Mouse (Mus musculus): ENCODE measurements around the gene Unc80.
"Not testable (repeated sequence)": the region's sequence is repeated elsewhere in the genome, so short reads cannot be mapped to it uniquely, and the experiment has no call there.

Unc80 gene

GRCm38 (mm10) chr1:66638177-66638576 lies 170.0 kb downstream of the Unc80 start:
- DNase-seq: no peak

GRCm38 (mm10) chr1:66646894-66647293 lies 178.7 kb downstream of the Unc80 start:
- no peak for DNase-seq

GRCm38 (mm10) chr1:66649568-66649967 lies 181.4 kb downstream of the Unc80 start:
- no peak for DNase-seq

GRCm38 (mm10) chr1:66650006-66650405 lies 181.8 kb downstream of the Unc80 start:
- DNase-seq: no peak

GRCm38 (mm10) chr1:66655119-66655746 lies 187.1 kb downstream of the Unc80 start:
- no peak for DNase-seq

GRCm38 (mm10) chr1:66655747-66656119 lies 187.6 kb downstream of the Unc80 start:
- peak; percentile 8 for DNase-seq

GRCm38 (mm10) chr1:66671475-66671874 lies 203.3 kb downstream of the Unc80 start:
- DNase-seq: no peak

GRCm38 (mm10) chr1:66672812-66673211 lies 204.6 kb downstream of the Unc80 start:
- no peak for DNase-seq

- DNase-seq: no peak
These were observed 209.8 kb downstream of the Unc80 start for GRCm38 (mm10) chr1:66677928-66678327.

GRCm38 (mm10) chr1:66678662-66679061 lies 210.5 kb downstream of the Unc80 start:
- DNase-seq: no peak

GRCm38 (mm10) chr1:66682974-66683373 lies 214.8 kb downstream of the Unc80 start:
- DNase-seq: no peak

- DNase-seq: no peak
These were observed 223.6 kb downstream of the Unc80 start for GRCm38 (mm10) chr1:66691772-66692171.

- DNase-seq: no peak
These were observed 224.1 kb downstream of the Unc80 start for GRCm38 (mm10) chr1:66692308-66692707.

GRCm38 (mm10) chr1:66692780-66693392 lies 224.7 kb downstream of the Unc80 start:
- no peak for DNase-seq

- no peak for DNase-seq
These were observed 226.1 kb downstream of the Unc80 start for GRCm38 (mm10) chr1:66694266-66694665.

- DNase-seq: no peak
These were observed 227.1 kb downstream of the Unc80 start for GRCm38 (mm10) chr1:66695296-66695695.

GRCm38 (mm10) chr1:66699630-66700029 lies 231.5 kb downstream of the Unc80 start:
- DNase-seq: not testable (repeated sequence)

GRCm38 (mm10) chr1:66700149-66700692 lies 232.1 kb downstream of the Unc80 start:
- no peak for DNase-seq

- peak; percentile 95 for DNase-seq
These were observed 232.8 kb downstream of the Unc80 start, which contains the start of gene Rpe for GRCm38 (mm10) chr1:66700693-66701575. Gene Rpe (plus strand): TSS chr1:66700831.

- DNase-seq: no peak
These were observed 233.4 kb downstream of the Unc80 start for GRCm38 (mm10) chr1:66701576-66701940.

GRCm38 (mm10) chr1:66702623-66703345 lies 234.6 kb downstream of the Unc80 start:
- no peak for DNase-seq

GRCm38 (mm10) chr1:66704523-66704922 lies 236.4 kb downstream of the Unc80 start:
- DNase-seq: no peak

- DNase-seq: no peak
These were observed 244.7 kb downstream of the Unc80 start for GRCm38 (mm10) chr1:66712859-66713258.

All from kidney, postnatal 14 days (tissue).